Mouse (Mus musculus) lung, postnatal 0 days (tissue): ENCODE results near the gene Tomm20l.

Experiments used
- CTCF ChIP-seq: IDR thresholded peaks from 2 replicates; pipeline ENCODE4 v1.5.1; 2016; ENCODE audit warnings: antibody characterized with exemption, mild to moderate bottlenecking
- EP300 ChIP-seq: IDR thresholded peaks from 2 replicates; pipeline ENCODE4 v1.6.1; 2016; ENCODE audit warnings: antibody characterized with exemption, mild to moderate bottlenecking, control low read depth

DNA sequence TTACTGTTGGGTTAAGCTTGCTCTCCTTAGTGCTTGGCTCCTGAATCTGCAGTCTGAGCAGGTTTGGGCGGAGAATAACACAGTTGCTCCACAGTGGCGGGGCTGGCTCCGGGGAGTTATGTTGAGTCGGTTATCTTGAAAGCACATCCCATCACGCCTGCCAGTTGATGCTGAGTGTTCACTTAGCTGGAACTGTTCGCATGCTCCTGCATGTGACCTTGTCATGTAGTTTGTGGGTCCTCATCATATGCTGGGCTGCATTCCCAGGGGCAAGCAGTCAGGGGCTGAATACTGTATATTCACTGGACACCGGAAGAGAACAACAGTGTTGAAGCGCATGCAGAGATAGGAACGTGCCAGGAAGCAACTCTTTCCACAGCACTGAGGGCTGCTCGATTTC lies 1.8 kb downstream of the Tomm20l start:
- TF ChIP-seq CTCF, result no peak
- no peak for TF ChIP-seq EP300
